ENCODE assay signal across 19 mouse cellular contexts in the genomic region with DNA sequence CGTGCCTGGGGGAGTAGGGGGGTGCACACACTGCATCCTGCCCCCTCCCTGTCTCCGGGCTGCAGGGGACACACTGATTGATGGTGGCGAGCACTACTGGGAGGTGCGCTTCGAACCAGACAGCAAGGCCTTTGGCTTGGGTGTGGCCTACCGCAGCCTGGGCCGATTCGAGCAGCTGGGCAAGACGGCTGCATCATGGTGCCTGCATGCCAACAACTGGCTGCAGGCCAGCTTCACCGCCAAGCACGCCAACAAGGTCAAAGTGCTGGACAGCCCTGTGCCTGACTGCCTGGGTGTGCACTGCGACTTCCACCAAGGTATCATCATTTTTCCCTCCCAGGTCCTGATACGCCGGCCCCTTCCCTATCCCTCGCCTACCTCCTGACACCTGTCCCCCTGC. TPM values are rescaled to one million over a fixed set of nuclear protein-coding genes. Genes with fewer than 3 reads are reported as not detected.
DNase-seq lines count a peak whose midpoint lies in the region; ATAC-seq lines count a peak whose summit lies in the region.
"Had no signal": no experiment of that assay in that cellular context is flagged by ENCODE, and none has a peak within 500 bp of the region (broad histone marks: within the 10 kb centered on the region; RNA-seq: fewer than 3 reads in every experiment).

No protein-coding gene starts in this region.

- DNase-seq in kidney, adult 11 months = peak; percentile 79
- DNase-seq in MN1 (ENCODE audit: low spot score) = peak; percentile 57
- peak; percentile 88 for DNase-seq in adrenal gland, postnatal 10 days
- peak; percentile 70 for DNase-seq in kidney, postnatal 14 days
- DNase-seq in spleen, postnatal 14 days (ENCODE audit: low spot score in 2 of 2) = no peak
- DNase-seq in testis, postnatal 14 days (ENCODE audit: low spot score) = no peak
- DNase-seq in right cerebral cortex, postnatal 4 days = no peak
- DNase-seq: cerebellum, adult 11-12 months; lung, adult 18-20 months; thymus, postnatal 25 days had no signal

- peaks cover 12% of the 10 kb centered on the region for H3K27me3 ChIP-seq in kidney, embryonic 14.5 days (ENCODE audit: control insufficient read depth, insufficient read depth, low read length)
- H3K27me3 ChIP-seq: Patski had no signal

- H3K9ac ChIP-seq in kidney, embryonic 14.5 days (ENCODE audit: low read depth, low read length) = no peak overlapping the region
- H3K9ac ChIP-seq: forebrain, embryonic 15.5 days; hindbrain, embryonic 13.5 days; limb, embryonic 13.5 days had no signal

- no peak overlapping the region for H3K4me2 ChIP-seq in kidney, embryonic 14.5 days (replicated peaks; ENCODE audit: low read depth, low read length)
- H3K4me2 ChIP-seq: forebrain, embryonic 15.5 days; hindbrain, embryonic 13.5 days; limb, embryonic 13.5 days had no signal

- H3K4me1 ChIP-seq in kidney, embryonic 14.5 days (ENCODE audit: control insufficient read depth, insufficient read depth, low read length) = no peaks in the 10 kb centered on the region
- H3K4me1 ChIP-seq: limb, embryonic 13.5 days had no signal

- H3K4me3 ChIP-seq in kidney, embryonic 14.5 days (ENCODE audit: low read length) = no peak overlapping the region
- H3K4me3 ChIP-seq: forebrain, embryonic 15.5 days; hindbrain, embryonic 13.5 days; limb, embryonic 13.5 days had no signal

- H3K27ac ChIP-seq in kidney, embryonic 14.5 days (ENCODE audit: low read depth, low read length) = no peak overlapping the region
- H3K27ac ChIP-seq: forebrain, embryonic 15.5 days; hindbrain, embryonic 13.5 days; limb, embryonic 13.5 days had no signal

- no peaks in the 10 kb centered on the region for H3K9me3 ChIP-seq in kidney, embryonic 14.5 days (ENCODE audit: control insufficient read depth, low read length)
- H3K9me3 ChIP-seq: forebrain, embryonic 15.5 days; hindbrain, embryonic 13.5 days; limb, embryonic 13.5 days had no signal

- WGBS in kidney, embryonic 14.5 days = 92% methylated on average over 15 of the region's 15 CpGs

- H3K36me3 ChIP-seq in kidney, embryonic 14.5 days (ENCODE audit: control insufficient read depth, insufficient read depth, low read length) = no peaks in the 10 kb centered on the region

- ATAC-seq in kidney, embryonic 14.5 days (ENCODE audit: low FRiP score, low TSS enrichment) = no peak
- ATAC-seq: CD4-positive, CD25-positive, alpha-beta regulatory T cell, adult 4 months; forebrain, embryonic 15.5 days; Patski had no signal

RNA-seq across cellular contexts. Expression of a gene that starts 9.4 kb away (rescaled TPM):
- 13.7 and 14.6 TPM in 2 replicates for polyA plus RNA-seq in kidney, embryonic 14.5 days (2014; fragmentation: Nextera tagmentation; extraction: Ambion mirVana)
- 10 to 100 TPM; 15.2 to 17.2 TPM for total RNA-seq in adrenal gland, postnatal 10 days (2021)
- total RNA-seq: monocyte, adult 5-6 weeks had no signal

RNA-seq across cellular contexts. Expression of a gene that starts 9.5 kb away (rescaled TPM):
- polyA plus RNA-seq in kidney, embryonic 14.5 days (2014; fragmentation: Nextera tagmentation; extraction: Ambion mirVana) = 110 and 112 TPM in 2 replicates
- total RNA-seq in adrenal gland, postnatal 10 days (2021) = 10 to 100 TPM; 77.0 to 91.2 TPM

RNA-seq across cellular contexts. Expression of a gene that starts 9.7 kb away (rescaled TPM):
- 20.7 and 25.7 TPM in 2 replicates for polyA plus RNA-seq in kidney, embryonic 14.5 days (2014; fragmentation: Nextera tagmentation; extraction: Ambion mirVana)
- total RNA-seq in adrenal gland, postnatal 10 days (2021) = 1 to 10 TPM; 1.4 to 3.7 TPM
- total RNA-seq: gastrocnemius, postnatal 36 days; megakaryocyte progenitor cell, adult 5-6 weeks; monocyte, adult 5-6 weeks had no signal

RNA-seq across cellular contexts. Expression of a gene that starts 25.7 kb away (rescaled TPM):
- 22.3 and 27.0 TPM in 2 replicates for polyA plus RNA-seq in kidney, embryonic 14.5 days (2014; fragmentation: Nextera tagmentation; extraction: Ambion mirVana)
- 1 to 10 TPM; 1.6 to 3.8 TPM for total RNA-seq in adrenal gland, postnatal 10 days (2021)
- total RNA-seq: gastrocnemius, postnatal 36 days; monocyte, adult 5-6 weeks had no signal
- polyA plus RNA-seq: CD4-positive, CD25-positive, alpha-beta regulatory T cell, adult 4 months; Patski had no signal

RNA-seq across cellular contexts. Expression of a gene that starts 37.1 kb away (rescaled TPM):
- polyA plus RNA-seq in kidney, embryonic 14.5 days (2014; fragmentation: Nextera tagmentation; extraction: Ambion mirVana) = 24.3 and 27.9 TPM in 2 replicates
- total RNA-seq in adrenal gland, postnatal 10 days (2021) = 10 to 100 TPM; 16.7 to 20.1 TPM

Comparison
In these comparisons a context has a peak if more than half of its experiments do, and no peak if none do; other contexts are left out.
1. DNase-seq: peak in kidney, adult 11 months (single experiment), MN1 (single experiment), adrenal gland, postnatal 10 days (single experiment) and kidney, postnatal 14 days (single experiment); none in spleen, postnatal 14 days (0 of 2), testis, postnatal 14 days (single experiment) and right cerebral cortex, postnatal 4 days (single experiment).